Mouse (Mus musculus) spleen, postnatal 14 days (tissue): ENCODE data around the gene Ntn5.
"Not testable (repeated sequence)": the region's sequence is repeated elsewhere in the genome, so short reads cannot be mapped to it uniquely, and the experiment has no call there.

ENCODE experiments used
- DNase-seq, 2 experiments: peaks; one replicate each; pipeline ENCODE4 v3.0.0; 2021 to 2022; ENCODE audit warnings: low spot score in 2 of 2

Gene Ntn5

GRCm38 (mm10) chr7:45654424-45655047 lies 29.3 kb upstream of the Ntn5 start:
- no peak for DNase-seq

GRCm38 (mm10) chr7:45660746-45661478 lies 22.9 kb upstream of the Ntn5 start:
- no peak for DNase-seq

- not testable (repeated sequence) for DNase-seq
These were observed 22.1 kb upstream of the Ntn5 start for GRCm38 (mm10) chr7:45661702-45662101.

GRCm38 (mm10) chr7:45665303-45666138 lies 18.3 kb upstream of the Ntn5 start:
- DNase-seq, result no peak

- DNase-seq, result no peak
These were observed 17.7 kb upstream of the Ntn5 start, which contains the start of gene Fut2 for GRCm38 (mm10) chr7:45666161-45666560. Gene Fut2 (minus strand): TSS chr7:45666394.

GRCm38 (mm10) chr7:45667761-45668160 lies 16.1 kb upstream of the Ntn5 start:
- no peak for DNase-seq

- no peak for DNase-seq
These were observed 14.9 kb upstream of the Ntn5 start for GRCm38 (mm10) chr7:45668921-45669320.

GRCm38 (mm10) chr7:45677627-45678295 lies 6.1 kb upstream of the Ntn5 start:
- no peak for DNase-seq

GRCm38 (mm10) chr7:45678513-45678912 lies 5.3 kb upstream of the Ntn5 start:
- no peak for DNase-seq

- no peak for DNase-seq
These were observed 3.7 kb upstream of the Ntn5 start for GRCm38 (mm10) chr7:45679966-45680621.

- DNase-seq, result peak in 1 of 2 experiments; percentile 48
These were observed 2.6 kb upstream of the Ntn5 start for GRCm38 (mm10) chr7:45681046-45681736.

- peak; percentile 58 to 81 for DNase-seq
These were observed 1.4 kb upstream of the Ntn5 start for GRCm38 (mm10) chr7:45682144-45683126.

- DNase-seq, result no peak
These were observed 2.0 kb downstream of the Ntn5 start for GRCm38 (mm10) chr7:45685811-45686210.

- DNase-seq, result no peak
These were observed 3.0 kb downstream of the Ntn5 start for GRCm38 (mm10) chr7:45686841-45687240.

- no peak for DNase-seq
These were observed 5.3 kb downstream of the Ntn5 start for GRCm38 (mm10) chr7:45689099-45689498.

GRCm38 (mm10) chr7:45689800-45690199 lies 6.0 kb downstream of the Ntn5 start:
- DNase-seq, result no peak

GRCm38 (mm10) chr7:45692364-45692763 lies 8.5 kb downstream of the Ntn5 start:
- DNase-seq, result no peak

- no peak for DNase-seq
These were observed 10.2 kb downstream of the Ntn5 start, which contains the start of gene Sec1 for GRCm38 (mm10) chr7:45693921-45694591. Gene Sec1 (minus strand): TSS chr7:45694402.

GRCm38 (mm10) chr7:45695098-45695497 lies 11.3 kb downstream of the Ntn5 start:
- no peak for DNase-seq
